Mouse (Mus musculus): ENCODE measurements around the gene Ptges2. TPM values are rescaled to one million over a fixed set of nuclear protein-coding genes. Genes with fewer than 3 reads are reported as not detected.

The Ptges2 gene
- polyA plus RNA-seq, 1 experiment from 2014 or later = 53.1 TPM

- no peaks in the 10 kb centered on the region for H3K27me3 ChIP-seq
- POLR2A ChIA-PET = interaction anchor here (0.7 kb wide), 1 partner anchor 97 kb away, joined by 3 read pairs; no protein-coding TSS in a partner anchor
- ATAC-seq (no peak), DNase-seq (ENCODE audit: low read depth, low spot score) (no peak)
- CTCF ChIA-PET = interaction anchor here (1.4 to 3.0 kb wide), 3 partner anchors 8 to 75 kb away, joined by 7 to 17 read pairs (median 10); no protein-coding TSS in a partner anchor
- in situ Hi-C loops (cut with MboI; ENCODE audit: low pct_unique_long_range_greater_than_20kb) = no loop called here
- no peak for TF ChIP-seq CTCF (IDR thresholded peaks at IDR 0.05)
Observed at GRCm38 (mm10) chr2:32412742-32413531, 17.2 kb downstream of the Ptges2 start.

- ATAC-seq (no peak), DNase-seq (ENCODE audit: low read depth, low spot score) (no peak)
- in situ Hi-C loops (cut with MboI; ENCODE audit: low pct_unique_long_range_greater_than_20kb) = no loop called here
- ChIA-PET CTCF (interaction anchor here (1.4 kb wide), 1 partner anchor 9 kb away, joined by 10 read pairs; no protein-coding TSS in a partner anchor), POLR2A (no interaction called here)
- TF ChIP-seq CTCF (IDR thresholded peaks at IDR 0.05) = no peak
- no peaks in the 10 kb centered on the region for H3K27me3 ChIP-seq
Observed at GRCm38 (mm10) chr2:32413936-32414335, 18.2 kb downstream of the Ptges2 start.

- in situ Hi-C loops (cut with MboI; ENCODE audit: low pct_unique_long_range_greater_than_20kb) = loop anchor here (5.0 kb wide), 1 partner anchor 36 kb away; the partner anchor contains the start of genes Naif1 and Slc25a25
- H3K27me3 ChIP-seq = no peaks in the 10 kb centered on the region
- ChIA-PET CTCF (interaction anchor here (1.1 to 1.6 kb wide), 5 partner anchors 9 to 71 kb away, joined by 3 to 8 read pairs (median 5); no protein-coding TSS in a partner anchor), POLR2A (interaction anchor here (0.9 to 1.0 kb wide), 3 partner anchors 11 to 119 kb away, joined by 3 read pairs; partner anchors contain the start of gene Fam102a)
- no peak for ATAC-seq
- TF ChIP-seq CTCF (IDR thresholded peaks at IDR 0.05) = no peak
- no peak for DNase-seq (ENCODE audit: low read depth, low spot score)
Observed at GRCm38 (mm10) chr2:32415801-32416200, 20.1 kb downstream of the Ptges2 start.

- TF ChIP-seq CTCF (IDR thresholded peaks at IDR 0.05) = no peak
- in situ Hi-C loops (cut with MboI; ENCODE audit: low pct_unique_long_range_greater_than_20kb) = loop anchor here (5.0 kb wide), 1 partner anchor 36 kb away; the partner anchor contains the start of genes Naif1 and Slc25a25
- DNase-seq (ENCODE audit: low read depth, low spot score) (no peak), ATAC-seq (no peak)
- POLR2A ChIA-PET = no interaction called here
- H3K27me3 ChIP-seq = no peaks in the 10 kb centered on the region
- CTCF ChIA-PET = interaction anchor here (1.3 to 1.6 kb wide), 3 partner anchors 12 to 70 kb away, joined by 3 to 8 read pairs (median 4); no protein-coding TSS in a partner anchor
Observed at GRCm38 (mm10) chr2:32416556-32416955, 20.9 kb downstream of the Ptges2 start.

GRCm38 (mm10) chr2:32417486-32417885 lies 21.8 kb downstream of the Ptges2 start:
- CTCF ChIA-PET = interaction anchor here (1.3 to 2.6 kb wide), 2 partner anchors 12 to 69 kb away, joined by 4 to 11 read pairs; no protein-coding TSS in a partner anchor
- H3K27me3 ChIP-seq = no peaks in the 10 kb centered on the region
- no peak for TF ChIP-seq CTCF (IDR thresholded peaks at IDR 0.05)
- no peak for DNase-seq (ENCODE audit: low read depth, low spot score)
- in situ Hi-C loops (cut with MboI; ENCODE audit: low pct_unique_long_range_greater_than_20kb) = loop anchor here (5.0 kb wide), 1 partner anchor 35 kb away; the partner anchor contains the start of genes Naif1 and Slc25a25
- POLR2A ChIA-PET = no interaction called here
- ATAC-seq = no peak

GRCm38 (mm10) chr2:32418430-32419151 lies 22.9 kb downstream of the Ptges2 start:
- no peak for ATAC-seq

GRCm38 (mm10) chr2:32419359-32419758 lies 23.7 kb downstream of the Ptges2 start:
- no peaks in the 10 kb centered on the region for H3K27me3 ChIP-seq
- ATAC-seq (no peak), DNase-seq (ENCODE audit: low read depth, low spot score) (no peak)
- in situ Hi-C loops (cut with MboI; ENCODE audit: low pct_unique_long_range_greater_than_20kb) = loop anchor here (5.0 kb wide), 1 partner anchor 33 kb away; the partner anchor contains the start of genes Naif1 and Slc25a25
- POLR2A ChIA-PET = no interaction called here
- CTCF ChIA-PET = interaction anchor here (0.7 to 2.6 kb wide), 7 partner anchors 9 to 69 kb away, joined by 3 to 11 read pairs (median 5); no protein-coding TSS in a partner anchor
- no peak for TF ChIP-seq CTCF (IDR thresholded peaks at IDR 0.05)

More at GRCm38 (mm10) chr2:32418430-32419151, 22.9 kb downstream of the Ptges2 start:
- in situ Hi-C loops (cut with MboI; ENCODE audit: low pct_unique_long_range_greater_than_20kb) = loop anchor here (5.0 kb wide), 1 partner anchor 34 kb away; the partner anchor contains the start of genes Naif1 and Slc25a25
- no peaks in the 10 kb centered on the region for H3K27me3 ChIP-seq
- POLR2A ChIA-PET = interaction anchor here (1.4 kb wide), 1 partner anchor 36 kb away, joined by 3 read pairs; no protein-coding TSS in a partner anchor
- CTCF ChIA-PET = interaction anchor here (0.7 to 2.6 kb wide), 7 partner anchors 8 to 70 kb away, joined by 3 to 11 read pairs (median 5); no protein-coding TSS in a partner anchor
- DNase-seq (ENCODE audit: low read depth, low spot score) = no peak
- no peak for TF ChIP-seq CTCF (IDR thresholded peaks at IDR 0.05)

GRCm38 (mm10) chr2:32420066-32420608 lies 24.4 kb downstream of the Ptges2 start:
- DNase-seq (ENCODE audit: low read depth, low spot score) (no peak), ATAC-seq (no peak)
- H3K27me3 ChIP-seq = no peaks in the 10 kb centered on the region
- ChIA-PET POLR2A (no interaction called here), CTCF (interaction anchor here (1.7 to 2.6 kb wide), 5 partner anchors 13 to 69 kb away, joined by 4 to 15 read pairs (median 5); no protein-coding TSS in a partner anchor)
- TF ChIP-seq CTCF (IDR thresholded peaks at IDR 0.05) = no peak
- in situ Hi-C loops (cut with MboI; ENCODE audit: low pct_unique_long_range_greater_than_20kb) = no loop called here

GRCm38 (mm10) chr2:32420647-32421046 lies 25.0 kb downstream of the Ptges2 start:
- POLR2A ChIA-PET = interaction anchor here (2.2 kb wide), 1 partner anchor 11 kb away, joined by 6 read pairs; no protein-coding TSS in a partner anchor
- TF ChIP-seq CTCF (IDR thresholded peaks at IDR 0.05) = no peak
- DNase-seq (ENCODE audit: low read depth, low spot score) (no peak), ATAC-seq (no peak)
- CTCF ChIA-PET = interaction anchor here (1.6 to 2.6 kb wide), 3 partner anchors 15 to 68 kb away, joined by 5 to 15 read pairs (median 7); no protein-coding TSS in a partner anchor
- no peaks in the 10 kb centered on the region for H3K27me3 ChIP-seq
- in situ Hi-C loops (cut with MboI; ENCODE audit: low pct_unique_long_range_greater_than_20kb) = no loop called here

Data from Patski (cell line).